Mouse (Mus musculus): Measurements from ENCODE around the gene Serpine1. TPM values are rescaled to one million over a fixed set of nuclear protein-coding genes. Genes with fewer than 3 reads are reported as not detected.
A peak's percentile ranks its signal among the peaks of the same experiment; 100 is the strongest.

Gene Serpine1
- total and polyA plus RNA-seq, 2 experiments from 2014 or later = 0.30 to 3.7 TPM

GRCm38 (mm10) chr5:137029643-137030415 lies 42.2 kb downstream of the Serpine1 start:
- DNase-seq (ENCODE audit: low spot score) = peak; percentile 98
- Histone ChIP-seq H3K27me3 (ENCODE audit: insufficient read depth, low read length) (peaks cover 27% of the 10 kb centered on the region), H3K4me1 (ENCODE audit: insufficient read depth, low read length) (peaks cover 4% of the 10 kb centered on the region; the same call in 1 of the 2 replicates)

DNA sequence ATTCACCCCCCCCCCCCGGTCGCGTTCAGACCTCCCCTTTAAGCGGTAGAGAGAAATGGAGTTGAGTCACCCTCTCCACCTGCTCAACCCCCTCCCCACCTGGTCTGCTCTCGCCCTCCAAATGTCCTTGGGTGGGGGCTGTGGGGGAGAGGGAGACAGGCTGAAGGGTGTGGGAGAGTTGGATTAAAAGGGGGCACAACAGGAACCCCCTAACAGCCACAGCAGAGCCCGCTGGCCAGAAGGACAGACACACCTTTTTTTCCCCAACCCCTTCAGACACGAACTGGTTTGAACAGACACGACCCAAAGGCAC lies 42.8 kb downstream of the Serpine1 start:
- H3K9me3 ChIP-seq (ENCODE audit: low read length) = no peaks in the 10 kb centered on the region
- WGBS = 2% methylated on average over 8 of the region's 8 CpGs
- H3K36me3 ChIP-seq (ENCODE audit: insufficient read depth, low read length) = no peaks in the 10 kb centered on the region
- no peak for TF ChIP-seq CTCF (IDR thresholded peaks at IDR 0.05)
- peaks cover 4% of the 10 kb centered on the region; the same call in 1 of the 2 replicates for H3K4me1 ChIP-seq (ENCODE audit: insufficient read depth, low read length)
- ATAC-seq (ENCODE audit: low FRiP score) (peak; percentile 50), DNase-seq (ENCODE audit: low spot score) (no peak)
- H3K4me3 ChIP-seq (ENCODE audit: low read depth, low read length) = peak overlapping the region; percentile 58
- peaks cover 27% of the 10 kb centered on the region for H3K27me3 ChIP-seq (ENCODE audit: insufficient read depth, low read length)
- H3K27ac ChIP-seq (ENCODE audit: low read depth, low read length) = peak overlapping the region; percentile 90
- peak overlapping the region; percentile 95 for H3K4me2 ChIP-seq (ENCODE audit: low read depth, low read length, poor library complexity, severe bottlenecking)
- H3K9ac ChIP-seq (replicated peaks; ENCODE audit: low read length, poor library complexity, severe bottlenecking) = peak overlapping the region; percentile 74

More at GRCm38 (mm10) chr5:137029643-137030415, 42.2 kb downstream of the Serpine1 start:
- Histone ChIP-seq H3K9ac (replicated peaks; ENCODE audit: low read length, poor library complexity, severe bottlenecking) (peak overlapping the region; percentile 74), H3K27ac (ENCODE audit: low read depth, low read length) (peak overlapping the region; percentile 90), H3K36me3 (ENCODE audit: insufficient read depth, low read length) (peaks cover 1% of the 10 kb centered on the region; the same call in 1 of the 2 replicates), H3K4me3 (ENCODE audit: low read depth, low read length) (peak overlapping the region; percentile 58), H3K9me3 (ENCODE audit: low read length) (no peaks in the 10 kb centered on the region), H3K4me2 (ENCODE audit: low read depth, low read length, poor library complexity, severe bottlenecking) (peak overlapping the region; percentile 95)
- under 1% methylated on average over 52 of the region's 52 CpGs for WGBS
- no peak for TF ChIP-seq CTCF (IDR thresholded peaks at IDR 0.05)
- ATAC-seq (ENCODE audit: low FRiP score) = peak; percentile 81

- Histone ChIP-seq H3K4me3 (ENCODE audit: low read depth, low read length) (peak overlapping the region; percentile 58), H3K27ac (ENCODE audit: low read depth, low read length) (peak overlapping the region; percentile 90), H3K4me1 (ENCODE audit: insufficient read depth, low read length) (peaks cover 4% of the 10 kb centered on the region; the same call in 1 of the 2 replicates), H3K27me3 (ENCODE audit: insufficient read depth, low read length) (peaks cover 27% of the 10 kb centered on the region), H3K9me3 (ENCODE audit: low read length) (no peaks in the 10 kb centered on the region), H3K36me3 (ENCODE audit: insufficient read depth, low read length) (no peaks in the 10 kb centered on the region), H3K9ac (replicated peaks; ENCODE audit: low read length, poor library complexity, severe bottlenecking) (peak overlapping the region; percentile 74), H3K4me2 (ENCODE audit: low read depth, low read length, poor library complexity, severe bottlenecking) (peak overlapping the region; percentile 95)
- TF ChIP-seq CTCF (IDR thresholded peaks at IDR 0.05) = no peak
- DNase-seq (ENCODE audit: low spot score) = peak; percentile 81
- WGBS = 4% methylated on average over 24 of the region's 29 CpGs
- ATAC-seq (ENCODE audit: low FRiP score) = peak; percentile 28
These were observed 43.4 kb downstream of the Serpine1 start for GRCm38 (mm10) chr5:137028561-137029272.

GRCm38 (mm10) chr5:137026092-137026491 lies 46.0 kb downstream of the Serpine1 start, which contains the start of gene Vgf:
Vgf (plus strand) TSS chr5:137026392.
- Histone ChIP-seq H3K27ac (ENCODE audit: low read depth, low read length) (no peak within 1 kb of the TSS), H3K4me1 (ENCODE audit: insufficient read depth, low read length) (no peaks in the 10 kb centered on the region), H3K9me3 (ENCODE audit: low read length) (no peaks in the 10 kb centered on the region), H3K4me3 (ENCODE audit: low read depth, low read length) (peak within 1 kb of the TSS; percentile 36), H3K9ac (replicated peaks; ENCODE audit: low read length, poor library complexity, severe bottlenecking) (peak within 1 kb of the TSS; percentile 24; the same call in 1 of the 2 replicates), H3K27me3 (ENCODE audit: insufficient read depth, low read length) (peaks cover 27% of the 10 kb centered on the region), H3K36me3 (ENCODE audit: insufficient read depth, low read length) (no peaks in the 10 kb centered on the region), H3K4me2 (ENCODE audit: low read depth, low read length, poor library complexity, severe bottlenecking) (peak within 1 kb of the TSS; percentile 49)
- TF ChIP-seq CTCF (IDR thresholded peaks at IDR 0.05) = no peak
- ATAC-seq (ENCODE audit: low FRiP score) (no peak), DNase-seq (ENCODE audit: low spot score) (no peak)
- WGBS = 29% methylated on average over 4 of the region's 4 CpGs

- peak; percentile 100 for TF ChIP-seq CTCF (IDR thresholded peaks at IDR 0.05)
- H3K9me3 ChIP-seq (ENCODE audit: low read length) = no peaks in the 10 kb centered on the region
- H3K4me2 ChIP-seq (ENCODE audit: low read depth, low read length, poor library complexity, severe bottlenecking) = peak overlapping the region; percentile 49
- peaks cover 23% of the 10 kb centered on the region for H3K27me3 ChIP-seq (ENCODE audit: insufficient read depth, low read length)
- ATAC-seq (ENCODE audit: low FRiP score) = no peak
- WGBS = under 1% methylated on average over 23 of the region's 23 CpGs
- peak; percentile 76 for DNase-seq (ENCODE audit: low spot score)
- no peaks in the 10 kb centered on the region for H3K4me1 ChIP-seq (ENCODE audit: insufficient read depth, low read length)
- H3K36me3 ChIP-seq (ENCODE audit: insufficient read depth, low read length) = no peaks in the 10 kb centered on the region
- no peak overlapping the region for H3K27ac ChIP-seq (ENCODE audit: low read depth, low read length)
- peak overlapping the region; percentile 36 for H3K4me3 ChIP-seq (ENCODE audit: low read depth, low read length)
- H3K9ac ChIP-seq (replicated peaks; ENCODE audit: low read length, poor library complexity, severe bottlenecking) = peak overlapping the region; percentile 24; the same call in 1 of the 2 replicates
These were observed 46.9 kb downstream of the Serpine1 start for GRCm38 (mm10) chr5:137025132-137025531.
